Mouse (Mus musculus) neural tube, embryonic 14.5 days (tissue): ENCODE data around the gene Ppp1r13b. TPM values are rescaled to one million over a fixed set of nuclear protein-coding genes. Genes with fewer than 3 reads are reported as not detected.
A peak's percentile ranks its signal among the peaks of the same experiment; 100 is the strongest.
"Not testable (repeated sequence)": the region's sequence is repeated elsewhere in the genome, so short reads cannot be mapped to it uniquely, and the experiment has no call there.

Experiments used
- ATAC-seq: fragments of 200-750 bp; cut with Nextera tagmentation; 2 replicates; pipeline ENCODE4 v1.8.0; 2017; ENCODE audit warnings: low read depth, mild to moderate bottlenecking, moderate TSS enrichment, moderate library complexity
- H3K27ac ChIP-seq: fragments of 300-500 bp; sonication (generic); 2 replicates; pipeline ENCODE4 v1.5.1; 2014; ENCODE audit warnings: low read depth, mild to moderate bottlenecking, control low read depth, low read length, moderate library complexity, mixed read lengths
- H3K27me3 ChIP-seq: fragments of 300-500 bp; sonication (generic); 2 replicates; pipeline ENCODE4 v1.6.1; 2014; ENCODE audit warnings: low read length; ENCODE audit not compliant: control insufficient read depth, insufficient read depth
- H3K36me3 ChIP-seq: fragments of 300-500 bp; sonication (generic); 2 replicates; pipeline ENCODE4 v1.6.1; 2014; ENCODE audit warnings: low read length, mixed read lengths; ENCODE audit not compliant: control insufficient read depth, insufficient read depth
- H3K4me1 ChIP-seq: fragments of 300-500 bp; sonication (generic); 2 replicates; pipeline ENCODE4 v1.6.1; 2014; ENCODE audit warnings: low read length; ENCODE audit not compliant: control insufficient read depth, insufficient read depth
- H3K4me2 ChIP-seq: fragments of 300-500 bp; sonication (generic); 2 replicates; pipeline ENCODE4 v1.6.1; 2014; ENCODE audit warnings: mild to moderate bottlenecking, low read depth, low read length, control low read depth
- H3K4me3 ChIP-seq: fragments of 300-500 bp; sonication (generic); 2 replicates; pipeline ENCODE4 v1.5.1; 2014; ENCODE audit warnings: low read depth, low read length, control low read depth, mixed read lengths
- H3K9ac ChIP-seq: fragments of 300-500 bp; sonication (generic); replicated peaks from 2 replicates; pipeline ENCODE4 v1.6.1; 2014; ENCODE audit warnings: low read depth, mild to moderate bottlenecking, control low read depth, low read length, mixed read lengths
- H3K9me3 ChIP-seq: fragments of 300-500 bp; sonication (generic); 2 replicates; pipeline ENCODE4 v1.6.1; 2016; ENCODE audit warnings: low read length; ENCODE audit not compliant: control insufficient read depth
- whole genome bisulfite sequencing: fragments of 180-500 bp; shearing (Covaris S2); extraction: QIAGEN DNeasy Blood & Tissue Kit; methylation state at CpG from one replicate; pipeline ENCODE4 v1.1.7; 2014; 5-methylcytosine and 5-hydroxymethylcytosine counted together
- polyA plus RNA-seq: library from polyadenylated mRNA; unstranded; fragments of >200 nt; fragmentation: Nextera tagmentation; extraction: Ambion mirVana; gene quantifications from 2 replicates; pipeline ENCODE4 v1.2.1, GENCODE M21; 2014

Ppp1r13b gene
- polyA plus RNA-seq = 40.0 and 40.1 TPM in 2 replicates

DNA sequence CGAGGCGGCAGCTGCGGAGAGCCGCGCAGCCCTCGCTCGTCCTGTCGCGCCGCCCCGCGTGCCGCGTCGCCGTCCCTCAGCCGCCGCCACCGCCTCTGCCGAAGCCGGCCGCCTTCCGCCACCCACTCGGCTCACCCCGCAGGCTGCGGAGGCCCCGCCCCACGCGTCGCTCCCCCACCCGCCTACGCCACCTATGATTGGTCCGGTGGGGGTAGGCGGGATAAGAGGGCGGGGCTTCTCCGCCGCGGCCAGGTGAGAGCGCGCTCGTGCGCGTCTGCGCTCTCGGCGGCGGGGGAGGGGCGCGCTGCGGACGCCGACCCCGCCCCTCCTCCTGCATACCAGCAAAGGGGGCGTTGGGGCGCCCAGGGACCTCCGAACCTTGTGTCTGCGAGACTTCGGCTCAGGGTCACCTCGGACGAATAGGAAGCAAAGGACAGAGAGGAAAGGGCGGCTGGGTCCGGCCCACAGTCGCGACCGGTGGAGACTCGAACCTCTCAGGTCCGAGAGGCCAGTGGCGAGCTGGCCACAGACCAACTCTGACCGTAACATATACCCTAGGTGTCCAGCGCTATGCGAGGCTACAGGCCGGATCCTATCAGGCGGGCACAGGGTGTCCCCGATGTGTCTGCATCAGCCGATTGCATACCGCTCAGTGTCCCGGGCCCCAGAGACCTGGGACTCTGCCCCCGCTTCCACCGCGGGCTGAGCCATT lies at the start of gene Ppp1r13b:
Gene Ppp1r13b (minus strand): TSS at position 141 of the 712 bp plus-strand sequence.
- peak within 1 kb of the TSS; percentile 83 for H3K4me2 ChIP-seq
- H3K4me3 ChIP-seq = peak within 1 kb of the TSS; percentile 65
- peak within 1 kb of the TSS; percentile 90 for H3K9ac ChIP-seq
- peak within 1 kb of the TSS; percentile 89 for H3K27ac ChIP-seq
- peak; percentile 96 for ATAC-seq
- peaks cover 5% of the 10 kb centered on the region; the same call in 1 of the 2 replicates for H3K4me1 ChIP-seq
- WGBS = under 1% methylated on average over 50 of the region's 80 CpGs
- peaks cover 3% of the 10 kb centered on the region for H3K27me3 ChIP-seq
- no peaks in the 10 kb centered on the region for H3K9me3 ChIP-seq
- H3K36me3 ChIP-seq = no peaks in the 10 kb centered on the region

DNA sequence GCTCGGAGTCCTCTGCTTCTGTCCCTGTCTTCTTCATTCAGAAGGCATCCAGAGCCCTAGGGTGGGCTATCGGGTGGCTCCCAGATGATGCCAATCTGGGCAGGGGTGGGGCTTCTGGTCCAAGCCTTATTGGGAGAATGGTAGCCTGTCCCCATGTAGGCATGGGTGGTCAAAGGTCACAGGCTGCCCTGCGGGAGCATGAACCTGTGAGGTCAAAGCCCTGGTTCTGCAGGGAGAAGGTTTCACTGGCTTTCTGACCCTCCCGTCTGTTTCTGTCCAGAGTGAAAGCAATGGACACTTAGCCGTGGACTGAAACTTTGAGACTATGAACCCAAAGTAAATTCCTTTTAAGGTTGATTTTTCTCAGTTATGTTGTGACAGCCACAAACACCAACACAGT lies 48.3 kb upstream of the Ppp1r13b start:
- Histone ChIP-seq H3K9ac (no peak overlapping the region), H3K9me3 (no peaks in the 10 kb centered on the region), H3K27me3 (no peaks in the 10 kb centered on the region), H3K4me2 (no peak overlapping the region), H3K4me1 (no peaks in the 10 kb centered on the region), H3K36me3 (peaks cover 20% of the 10 kb centered on the region), H3K4me3 (no peak overlapping the region), H3K27ac (no peak overlapping the region)
- WGBS = 82% methylated on average over 5 of the region's 5 CpGs
- ATAC-seq = no peak

DNA sequence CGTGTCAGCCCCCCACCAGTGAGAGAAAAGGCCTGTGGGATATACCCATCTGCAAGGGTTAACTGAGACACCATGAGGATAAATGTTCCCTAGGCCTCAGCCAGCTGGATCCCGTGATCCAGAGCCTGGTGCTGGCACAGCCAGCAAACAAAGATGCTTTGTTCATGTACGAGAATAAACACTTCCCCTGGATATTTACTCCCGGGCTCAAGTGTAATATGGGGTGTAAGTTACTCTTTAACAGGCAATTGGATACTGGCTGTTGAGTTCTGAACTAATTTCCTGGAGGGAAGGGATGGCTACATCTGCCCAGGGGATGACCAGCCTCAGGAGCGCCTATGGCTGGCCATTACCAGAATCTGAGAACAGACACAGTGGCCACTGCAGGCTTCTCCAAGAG lies 43.8 kb upstream of the Ppp1r13b start:
- no peak overlapping the region for H3K4me2 ChIP-seq
- H3K9ac ChIP-seq = no peak overlapping the region
- no peak for ATAC-seq
- no peaks in the 10 kb centered on the region for H3K27me3 ChIP-seq
- H3K9me3 ChIP-seq = no peaks in the 10 kb centered on the region
- WGBS = 45% methylated on average over 5 of the region's 5 CpGs
- no peaks in the 10 kb centered on the region for H3K36me3 ChIP-seq
- H3K4me3 ChIP-seq = no peak overlapping the region
- no peak overlapping the region for H3K27ac ChIP-seq
- H3K4me1 ChIP-seq = no peaks in the 10 kb centered on the region

DNA sequence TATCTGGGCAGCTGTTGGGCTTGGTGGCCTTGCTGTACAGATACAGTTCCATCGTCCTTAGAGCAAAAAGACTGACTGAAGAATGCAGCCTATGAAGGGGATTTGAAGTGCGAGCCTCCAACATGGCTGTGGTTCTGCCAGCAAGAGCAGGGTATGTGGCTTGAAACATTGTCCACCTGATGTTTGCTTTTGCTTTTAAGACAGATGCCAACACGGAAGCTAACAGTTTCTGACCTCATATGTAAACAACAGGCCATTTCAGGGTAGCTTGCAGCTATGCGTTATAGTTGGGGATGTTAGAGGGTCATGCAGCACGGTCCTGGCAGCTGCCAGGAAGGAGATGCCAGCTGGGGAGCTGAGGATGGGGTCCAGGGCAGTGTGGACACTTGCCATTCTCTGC lies 42.6 kb upstream of the Ppp1r13b start:
- no peaks in the 10 kb centered on the region for H3K27me3 ChIP-seq
- no peak overlapping the region for H3K4me2 ChIP-seq
- H3K4me3 ChIP-seq = no peak overlapping the region
- no peaks in the 10 kb centered on the region for H3K36me3 ChIP-seq
- no peak overlapping the region for H3K27ac ChIP-seq
- 82% methylated on average over 5 of the region's 5 CpGs for WGBS
- no peaks in the 10 kb centered on the region for H3K4me1 ChIP-seq
- ATAC-seq = no peak
- H3K9me3 ChIP-seq = no peaks in the 10 kb centered on the region
- H3K9ac ChIP-seq = no peak overlapping the region

DNA sequence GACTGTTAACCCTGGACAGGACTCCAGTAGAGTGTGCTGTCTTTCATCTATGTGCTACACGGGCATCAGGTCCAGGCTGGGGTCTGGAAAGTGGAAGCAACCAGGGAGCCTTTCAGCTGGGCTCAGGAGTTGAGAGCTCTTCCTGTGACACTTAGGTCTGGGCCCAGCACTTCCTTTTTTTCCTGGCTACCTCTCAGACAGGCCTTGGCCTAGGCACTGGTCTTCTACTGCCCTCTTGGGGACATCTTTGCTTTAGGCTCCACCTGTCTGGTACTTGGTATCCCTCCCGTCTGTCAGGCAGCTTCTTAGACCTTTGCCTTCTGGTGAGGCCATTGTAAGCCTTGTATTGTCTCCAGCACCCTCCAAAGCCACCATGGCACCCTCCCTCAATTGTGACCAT lies 38.8 kb upstream of the Ppp1r13b start:
- Histone ChIP-seq H3K9ac (no peak overlapping the region), H3K27me3 (no peaks in the 10 kb centered on the region), H3K27ac (no peak overlapping the region), H3K9me3 (no peaks in the 10 kb centered on the region), H3K4me1 (no peaks in the 10 kb centered on the region), H3K4me2 (no peak overlapping the region), H3K36me3 (no peaks in the 10 kb centered on the region), H3K4me3 (no peak overlapping the region)
- 37% methylated on average over 2 of the region's 2 CpGs for WGBS
- no peak for ATAC-seq

DNA sequence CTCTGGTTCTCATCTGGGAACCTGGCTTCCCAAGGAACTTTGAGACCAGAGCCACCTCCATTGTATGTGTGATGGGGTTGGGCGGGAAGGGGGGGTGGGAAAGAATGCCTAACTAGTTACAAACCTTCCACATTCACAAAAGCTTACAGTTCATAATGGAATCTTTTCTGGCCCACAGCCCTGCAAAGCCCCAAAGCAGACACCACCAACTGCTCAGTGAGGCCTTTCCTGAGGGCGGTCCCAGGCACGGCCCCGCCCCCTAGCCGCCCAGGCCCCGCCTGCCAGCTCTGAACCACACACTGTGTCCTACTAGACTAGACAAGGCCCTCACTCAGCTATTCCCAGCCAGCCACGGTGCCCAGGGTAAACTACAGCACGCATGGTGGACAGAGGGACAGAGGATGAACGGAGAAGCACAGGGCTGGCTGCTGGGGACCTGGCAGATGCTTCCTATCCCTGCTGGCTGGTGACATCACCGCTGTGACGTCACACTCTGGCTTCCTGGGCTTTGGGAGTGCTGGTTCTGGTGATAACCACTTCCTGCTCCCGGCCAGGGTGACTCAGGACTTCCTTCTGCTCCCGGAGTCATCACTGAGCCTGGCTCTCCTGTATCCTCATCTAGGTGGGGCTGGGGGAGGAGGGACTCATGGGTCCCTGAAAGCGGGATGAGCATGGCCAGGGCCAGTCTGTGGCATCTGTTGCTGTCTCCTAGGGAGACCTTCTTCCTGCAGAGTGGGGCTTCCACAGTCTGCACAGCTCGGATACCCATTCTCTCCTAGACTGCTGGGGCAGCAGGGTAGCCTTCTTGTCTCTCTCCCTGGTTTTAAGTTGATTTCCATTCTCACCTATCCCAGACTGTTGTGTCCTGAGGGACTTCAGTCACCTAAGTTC lies 38.1 kb upstream of the Ppp1r13b start:
- H3K4me2 ChIP-seq, H3K9ac ChIP-seq, H3K9me3 ChIP-seq, H3K27me3 ChIP-seq, H3K27ac ChIP-seq, H3K36me3 ChIP-seq, H3K4me3 ChIP-seq, H3K4me1 ChIP-seq: not testable (repeated sequence)
- 74% methylated on average over 7 of the region's 15 CpGs for WGBS
- 0 out of 2 replicates have a peak, but pooled peaks have one; percentile 46 for ATAC-seq

DNA sequence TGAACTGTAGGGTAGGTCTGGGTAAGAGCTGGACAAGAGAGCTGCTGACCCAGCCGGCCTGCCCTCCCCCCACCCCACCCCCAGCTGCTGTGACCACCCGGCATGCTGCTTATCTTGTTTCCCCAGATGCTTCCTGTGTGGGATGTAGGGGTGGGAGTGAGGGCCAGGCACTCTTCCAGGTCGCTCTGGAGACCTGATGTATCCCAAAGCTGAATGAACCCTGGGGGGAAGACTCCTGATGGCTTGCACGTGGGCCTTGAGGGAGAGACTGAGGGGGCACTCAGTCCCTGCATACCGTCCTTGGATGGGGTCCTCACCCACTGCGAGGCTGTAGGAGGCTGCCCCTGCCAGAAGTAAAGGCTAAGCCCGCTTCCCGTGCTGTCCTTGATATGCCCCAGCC lies 37.2 kb upstream of the Ppp1r13b start:
- no peaks in the 10 kb centered on the region for H3K36me3 ChIP-seq
- no peak overlapping the region for H3K4me3 ChIP-seq
- H3K4me2 ChIP-seq = no peak overlapping the region
- ATAC-seq = no peak
- no peaks in the 10 kb centered on the region for H3K27me3 ChIP-seq
- 73% methylated on average over 8 of the region's 8 CpGs for WGBS
- H3K27ac ChIP-seq = no peak overlapping the region
- H3K9me3 ChIP-seq = no peaks in the 10 kb centered on the region
- no peaks in the 10 kb centered on the region for H3K4me1 ChIP-seq
- H3K9ac ChIP-seq = no peak overlapping the region

DNA sequence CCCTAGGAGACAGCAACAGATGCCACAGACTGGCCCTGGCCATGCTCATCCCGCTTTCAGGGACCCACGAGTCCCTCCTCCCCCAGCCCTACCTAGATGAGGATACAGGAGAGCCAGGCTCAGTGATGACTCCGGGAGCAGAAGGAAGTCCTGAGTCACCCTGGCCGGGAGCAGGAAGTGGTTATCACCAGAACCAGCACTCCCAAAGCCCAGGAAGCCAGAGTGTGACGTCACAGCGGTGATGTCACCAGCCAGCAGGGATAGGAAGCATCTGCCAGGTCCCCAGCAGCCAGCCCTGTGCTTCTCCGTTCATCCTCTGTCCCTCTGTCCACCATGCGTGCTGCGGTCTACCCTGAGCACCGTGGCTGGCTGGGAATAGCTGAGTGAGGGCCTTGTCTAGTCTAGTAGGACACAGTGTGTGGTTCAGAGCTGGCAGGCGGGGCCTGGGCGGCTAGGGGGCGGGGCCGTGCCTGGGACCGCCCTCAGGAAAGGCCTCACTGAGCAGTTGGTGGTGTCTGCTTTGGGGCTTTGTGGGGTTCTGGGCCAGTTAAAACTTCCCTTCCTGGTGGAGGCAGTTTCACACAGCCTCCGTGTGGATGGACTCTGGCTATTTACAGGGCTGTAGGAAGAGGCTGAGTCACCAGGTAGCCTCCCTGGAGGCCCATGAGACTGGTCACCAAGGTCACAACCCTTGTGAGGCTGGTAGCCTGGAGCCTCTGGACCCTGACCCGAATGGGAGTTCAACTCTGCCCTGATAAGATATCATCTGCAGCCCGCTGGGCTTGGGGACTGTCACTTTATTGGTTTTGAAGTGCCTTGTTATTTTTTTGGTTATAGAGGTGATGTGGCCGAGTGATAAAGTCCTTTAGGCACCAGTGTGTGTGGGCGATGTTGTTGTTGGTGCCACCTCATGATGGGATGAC lies 36.4 kb upstream of the Ppp1r13b start:
- not testable (repeated sequence) for H3K36me3 ChIP-seq, H3K9ac ChIP-seq, ATAC-seq, H3K9me3 ChIP-seq, H3K27me3 ChIP-seq, H3K4me1 ChIP-seq, H3K4me2 ChIP-seq, H3K4me3 ChIP-seq, H3K27ac ChIP-seq
- 74% methylated on average over 14 of the region's 20 CpGs for WGBS
